In genomic region chr14:7829181-7829580, GRCm38 (mm10) we compare ENCODE assay signal across 29 mouse cellular contexts. TPM values are rescaled to one million over a fixed set of nuclear protein-coding genes. Genes with fewer than 3 reads are reported as not detected.
A peak's percentile ranks its signal among the peaks of the same experiment; 100 is the strongest.
DNase-seq lines count a peak whose midpoint lies in the region; ATAC-seq and TF ChIP-seq lines count a peak whose summit lies in the region.
"Had no signal": no experiment of that assay in that cellular context is flagged by ENCODE, and none has a peak within 500 bp of the region (broad histone marks: within the 10 kb centered on the region; RNA-seq: fewer than 3 reads in every experiment).

No protein-coding gene starts in this region.

- no peak overlapping the region for H3K9ac ChIP-seq in limb, embryonic 12.5 days (replicated peaks)
- no peak overlapping the region for H3K9ac ChIP-seq in forebrain, postnatal 0 days
- H3K9ac ChIP-seq: embryonic facial prominence, embryonic 12.5 days; forebrain, embryonic 13.5 days; hindbrain, embryonic 15.5 days had no signal

- ATAC-seq in limb, embryonic 12.5 days (ENCODE audit: insufficient number of reproducible peaks, insufficient read depth, low FRiP score, low TSS enrichment, low read depth) = no peak
- ATAC-seq in forebrain, postnatal 0 days = no peak
- ATAC-seq: forebrain, embryonic 13.5 days; intestine, embryonic 16.5 days; Patski had no signal

- 53% methylated on average over 2 of the region's 2 CpGs for WGBS in limb, embryonic 12.5 days
- 72% methylated on average over 2 of the region's 2 CpGs for WGBS in limb, embryonic 10.5 days
- WGBS in forebrain, postnatal 0 days = 92% methylated on average over 2 of the region's 2 CpGs

- peaks cover 79% of the 10 kb centered on the region for H3K4me1 ChIP-seq in limb, embryonic 12.5 days (replicated peaks)
- H3K4me1 ChIP-seq in limb, embryonic 10.5 days = peaks cover 58% of the 10 kb centered on the region
- H3K4me1 ChIP-seq in forebrain, postnatal 0 days (ENCODE audit: insufficient read depth) = peaks cover 8% of the 10 kb centered on the region

- intact Hi-C loops in gastrocnemius, adult 2 months (cut with DNase I) = no loop called here

- H3K4me2 ChIP-seq in limb, embryonic 12.5 days = no peak overlapping the region
- H3K4me2 ChIP-seq in forebrain, postnatal 0 days (ENCODE audit: low read depth) = no peak overlapping the region
- H3K4me2 ChIP-seq: embryonic facial prominence, embryonic 12.5 days; forebrain, embryonic 13.5 days; hindbrain, embryonic 15.5 days had no signal

- DNase-seq in gastrocnemius, adult 2 months = no peak
- DNase-seq in gastrocnemius, postnatal 25 days = no peak
- no peak for DNase-seq in limb, embryonic 10.5 days (ENCODE audit: low spot score)
- peak; percentile 50 for DNase-seq in kidney, postnatal 14 days
- peak; percentile 27 for DNase-seq in yolk sac, embryonic 10.5 days (ENCODE audit: low spot score)
- no peak for DNase-seq in urinary bladder, postnatal 4 days (ENCODE audit: low spot score in 2 of 2)
- DNase-seq in forebrain, postnatal 0 days = no peak
- DNase-seq: adrenal gland, adult 8-10 months; cerebellum, adult 9-11 months; gastrocnemius, postnatal 36 days; lung, adult 18-20 months; lung, postnatal 14 days; midbrain, embryonic 14.5 days; thymus, postnatal 14 days had no signal

- no peak for TF ChIP-seq CTCF in gastrocnemius, adult 2 months (IDR thresholded peaks at IDR 0.05)
- no peak for TF ChIP-seq CTCF in forebrain, postnatal 0 days (IDR thresholded peaks at IDR 0.05; ENCODE audit: low read depth)

- peak overlapping the region; percentile 4 for H3K27ac ChIP-seq in gastrocnemius, adult 2 months
- H3K27ac ChIP-seq in limb, embryonic 12.5 days = peak overlapping the region; percentile 13; the same call in 1 of the 2 replicates
- no peak overlapping the region for H3K27ac ChIP-seq in limb, embryonic 10.5 days
- no peak overlapping the region for H3K27ac ChIP-seq in forebrain, postnatal 0 days (ENCODE audit: low read depth, low read length)
- H3K27ac ChIP-seq: embryonic facial prominence, embryonic 12.5 days; forebrain, embryonic 13.5 days; heart, embryonic 10.5 days; hindbrain, embryonic 15.5 days had no signal

- H3K36me3 ChIP-seq in limb, embryonic 12.5 days = peaks cover 3% of the 10 kb centered on the region; the same call in 1 of the 2 replicates
- peaks cover 3% of the 10 kb centered on the region; the same call in 1 of the 2 replicates for H3K36me3 ChIP-seq in limb, embryonic 10.5 days
- no peaks in the 10 kb centered on the region for H3K36me3 ChIP-seq in forebrain, postnatal 0 days (ENCODE audit: insufficient read depth)
- H3K36me3 ChIP-seq: embryonic facial prominence, embryonic 12.5 days; hindbrain, embryonic 15.5 days had no signal

- H3K9me3 ChIP-seq in limb, embryonic 12.5 days = no peaks in the 10 kb centered on the region
- no peaks in the 10 kb centered on the region for H3K9me3 ChIP-seq in limb, embryonic 10.5 days (replicated peaks)
- H3K9me3 ChIP-seq in forebrain, postnatal 0 days (ENCODE audit: low read length) = no peaks in the 10 kb centered on the region
- H3K9me3 ChIP-seq: embryonic facial prominence, embryonic 12.5 days; heart, embryonic 10.5 days; hindbrain, embryonic 15.5 days had no signal

- no peaks in the 10 kb centered on the region for H3K27me3 ChIP-seq in limb, embryonic 12.5 days
- H3K27me3 ChIP-seq in limb, embryonic 10.5 days (ENCODE audit: low read depth, poor library complexity, severe bottlenecking) = no peaks in the 10 kb centered on the region
- no peaks in the 10 kb centered on the region for H3K27me3 ChIP-seq in forebrain, postnatal 0 days (ENCODE audit: insufficient read depth, low read length)
- H3K27me3 ChIP-seq: embryonic facial prominence, embryonic 12.5 days; forebrain, embryonic 13.5 days; hindbrain, embryonic 15.5 days; Patski had no signal

- H3K4me3 ChIP-seq in gastrocnemius, adult 2 months = no peak overlapping the region
- no peak overlapping the region for H3K4me3 ChIP-seq in limb, embryonic 12.5 days (replicated peaks)
- no peak overlapping the region for H3K4me3 ChIP-seq in limb, embryonic 10.5 days
- H3K4me3 ChIP-seq in forebrain, postnatal 0 days (ENCODE audit: low read depth, low read length) = no peak overlapping the region
- H3K4me3 ChIP-seq: embryonic facial prominence, embryonic 12.5 days; erythroblast, embryonic 14.5 days; forebrain, embryonic 13.5 days; heart, embryonic 10.5 days; hindbrain, embryonic 15.5 days; megakaryocyte, embryonic 14.5 days; myocyte had no signal

RNA-seq across cellular contexts. Expression of gene Flnb, which starts 11.4 kb away (rescaled TPM):
- total RNA-seq in gastrocnemius, adult 2 months (2021) = 10 to 100 TPM in 1 of 2 experiments, 1 to 10 TPM in 1; 6.0 to 11.0 TPM
- 10 to 100 TPM in 1 of 2 experiments, 1 to 10 TPM in 1; 9.2 to 11.6 TPM for total RNA-seq in gastrocnemius, postnatal 25 days (2021)
- 56.7 and 61.9 TPM in 2 replicates for polyA plus RNA-seq in limb, embryonic 12.5 days (2016; fragmentation: Nextera tagmentation; extraction: Ambion mirVana)
- polyA plus RNA-seq in limb, embryonic 10.5 days (2016; fragmentation: Nextera tagmentation; extraction: Ambion mirVana) = 18.7 and 31.3 TPM in 2 replicates
- 18.6 and 22.5 TPM in 2 replicates for total RNA-seq in forebrain, postnatal 0 days (2014; rRNA removed)
- polyA plus RNA-seq in forebrain, postnatal 0 days (2015; fragmentation: Nextera tagmentation; extraction: Ambion mirVana) = 1.3 and 2.3 TPM in 2 replicates

RNA-seq across cellular contexts. Expression of gene Gm26661, which starts 37.8 kb away (rescaled TPM):
- not detected for total RNA-seq in gastrocnemius, adult 2 months (2021)
- not detected for total RNA-seq in gastrocnemius, postnatal 25 days (2021)
- not detected in 2 replicates for polyA plus RNA-seq in limb, embryonic 12.5 days (2016; fragmentation: Nextera tagmentation; extraction: Ambion mirVana)
- polyA plus RNA-seq in limb, embryonic 10.5 days (2016; fragmentation: Nextera tagmentation; extraction: Ambion mirVana) = not detected in 2 replicates
- total RNA-seq in forebrain, postnatal 0 days (2014; rRNA removed) = not detected in 2 replicates
- not detected in 2 replicates for polyA plus RNA-seq in forebrain, postnatal 0 days (2015; fragmentation: Nextera tagmentation; extraction: Ambion mirVana)
- total RNA-seq: adrenal gland, adult 8-10 months; ES-E14; gastrocnemius, postnatal 36 days; heart, postnatal 25 days; layer of hippocampus, postnatal 10 days; left cerebral cortex, postnatal 10 days had no signal
- polyA plus RNA-seq: embryonic facial prominence, embryonic 12.5 days; erythroblast, embryonic 14.5 days; forebrain, embryonic 13.5 days; heart, embryonic 10.5 days; intestine, embryonic 16.5 days; midbrain, embryonic 14.5 days; myocyte; neural tube, embryonic 14.5 days; Patski had no signal

Comparison
In these comparisons a context has a peak if more than half of its experiments do, and no peak if none do; other contexts are left out.
1. H3K27ac ChIP-seq: peak in gastrocnemius, adult 2 months (single experiment) and limb, embryonic 12.5 days (single experiment); none in limb, embryonic 10.5 days (single experiment) and forebrain, postnatal 0 days (single experiment).
2. DNase-seq: peak in kidney, postnatal 14 days (single experiment) and yolk sac, embryonic 10.5 days (single experiment); none in gastrocnemius, adult 2 months (single experiment), gastrocnemius, postnatal 25 days (single experiment), limb, embryonic 10.5 days (single experiment), urinary bladder, postnatal 4 days (0 of 2) and forebrain, postnatal 0 days (single experiment).